Mouse (Mus musculus) testis, adult 2 months (tissue): ENCODE data around the gene Rilp. TPM values are rescaled to one million over a fixed set of nuclear protein-coding genes. Genes with fewer than 3 reads are reported as not detected.
A peak's percentile ranks its signal among the peaks of the same experiment; 100 is the strongest.

ENCODE experiments used
- H3K27ac ChIP-seq: fragments of 200-500 bp; 2 replicates; pipeline ENCODE4 v1.5.1; 2012; ENCODE audit warnings: low read depth, low read length; ENCODE audit not compliant: control insufficient read depth, insufficient read depth
- H3K27me3 ChIP-seq: fragments of 200-500 bp; 2 replicates; pipeline ENCODE4 v1.6.1; 2012; ENCODE audit warnings: mild to moderate bottlenecking, low read length, moderate library complexity; ENCODE audit not compliant: control insufficient read depth, insufficient read depth
- H3K36me3 ChIP-seq: fragments of 200-500 bp; 2 replicates; pipeline ENCODE4 v1.6.1; 2012; ENCODE audit warnings: mild to moderate bottlenecking, low read length; ENCODE audit not compliant: control insufficient read depth, insufficient read depth
- H3K4me1 ChIP-seq: fragments of 200-500 bp; 2 replicates; pipeline ENCODE4 v1.6.1; 2012; ENCODE audit warnings: low read length; ENCODE audit not compliant: control insufficient read depth, insufficient read depth
- H3K4me3 ChIP-seq: fragments of 200-500 bp; 2 replicates; pipeline ENCODE4 v1.5.1; 2012; ENCODE audit warnings: low read depth, mild to moderate bottlenecking, low read length, moderate library complexity, mixed read lengths; ENCODE audit not compliant: control insufficient read depth
- CTCF ChIP-seq: fragments of 200-500 bp; IDR thresholded peaks from 2 replicates; pipeline ENCODE4 v1.5.1; 2012; ENCODE audit warnings: low read depth, mild to moderate bottlenecking, inconsistent platforms, low read length, moderate library complexity; ENCODE audit not compliant: control insufficient read depth, insufficient read depth, insufficient replicate concordance
- POLR2A ChIP-seq: fragments of 200-500 bp; IDR thresholded peaks from 2 replicates; pipeline ENCODE4 v1.6.1; 2012; ENCODE audit warnings: low read depth, mild to moderate bottlenecking, inconsistent platforms, low read length, moderate library complexity; ENCODE audit not compliant: control insufficient read depth
- polyA plus RNA-seq: library from polyadenylated mRNA; depleted of rRNA; stranded (reverse); fragments of >200 nt; gene quantifications from 2 replicates; pipeline ENCODE4 v1.2.3, GENCODE M21; 2012; rRNA removed

Rilp gene
- 0.58 and 0.94 TPM in 2 replicates for polyA plus RNA-seq

DNA sequence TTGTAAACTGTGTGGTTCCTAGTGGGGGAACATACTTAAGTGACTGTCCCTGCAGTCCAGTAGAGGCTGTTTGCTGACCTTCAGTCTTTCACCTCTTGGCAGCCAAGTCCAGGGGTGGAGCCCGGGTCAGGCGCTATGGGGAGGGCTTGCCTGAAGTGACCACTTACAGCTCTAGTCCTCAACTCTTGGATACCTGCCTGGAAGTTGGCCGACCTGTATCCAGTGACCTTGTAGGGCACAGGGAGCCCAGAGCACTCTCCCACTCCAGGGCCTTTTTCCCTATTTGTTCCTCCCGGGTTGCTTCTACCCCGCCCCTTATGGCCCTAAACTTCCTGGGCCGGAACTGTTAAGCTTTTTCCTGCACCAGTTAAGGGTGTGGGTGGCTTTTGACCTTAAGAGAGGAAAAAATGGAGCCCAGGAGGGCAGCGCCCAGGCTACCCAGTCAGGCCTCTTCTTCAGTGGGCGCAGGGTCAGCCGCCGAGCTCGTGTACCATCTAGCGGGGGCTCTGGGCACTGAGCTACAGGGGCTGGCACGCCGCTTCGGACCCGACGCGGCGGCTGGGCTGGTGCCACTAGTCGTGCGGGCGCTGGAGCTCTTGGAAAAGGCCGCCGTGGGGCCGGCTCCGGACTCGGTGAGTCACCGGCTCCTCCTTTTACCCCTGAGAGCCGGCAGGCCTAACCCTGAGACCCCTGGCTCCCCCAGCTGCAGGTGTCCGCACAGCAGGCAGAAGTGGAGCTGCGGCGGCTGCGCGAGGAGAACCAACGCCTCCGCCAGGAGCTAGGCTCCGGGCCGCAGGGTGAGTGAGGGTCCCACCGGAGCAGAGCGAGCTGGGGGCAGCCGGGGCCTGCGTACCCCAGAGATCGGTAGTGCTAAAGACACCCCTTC lies at the start of gene Rilp:
Gene Rilp (plus strand): TSS at position 354 of the 886 bp plus-strand sequence.
- peaks cover 10% of the 10 kb centered on the region for H3K4me1 ChIP-seq
- TF ChIP-seq POLR2A (no peak), CTCF (no peak)
- H3K4me3 ChIP-seq, result peak within 1 kb of the TSS; percentile 80
- H3K36me3 ChIP-seq, result peaks cover 6% of the 10 kb centered on the region
- peak within 1 kb of the TSS; percentile 75 for H3K27ac ChIP-seq
- H3K27me3 ChIP-seq, result no peaks in the 10 kb centered on the region

- H3K4me3 ChIP-seq, result peak overlapping the region; percentile 85
- no peaks in the 10 kb centered on the region for H3K36me3 ChIP-seq
- peak overlapping the region; percentile 95 for H3K27ac ChIP-seq
- H3K27me3 ChIP-seq, result no peaks in the 10 kb centered on the region
- TF ChIP-seq POLR2A (peak; percentile 22; the same call in 1 of the 2 replicates), CTCF (no peak)
- peaks cover 36% of the 10 kb centered on the region for H3K4me1 ChIP-seq
Observed at GRCm38 (mm10) chr11:75460103-75460843, 49.6 kb upstream of the Rilp start.

GRCm38 (mm10) chr11:75460844-75461742 lies 48.8 kb upstream of the Rilp start, which contains the start of gene Tlcd2:
Gene Tlcd2 (plus strand): TSS chr11:75461715.
- H3K4me1 ChIP-seq, result peaks cover 36% of the 10 kb centered on the region
- no peaks in the 10 kb centered on the region for H3K36me3 ChIP-seq
- no peaks in the 10 kb centered on the region for H3K27me3 ChIP-seq
- H3K4me3 ChIP-seq, result peak within 1 kb of the TSS; percentile 85
- peak within 1 kb of the TSS; percentile 95 for H3K27ac ChIP-seq
- peak; percentile 100 for TF ChIP-seq POLR2A
- TF ChIP-seq CTCF, result peak; percentile 21; the same call in 1 of the 2 replicates

GRCm38 (mm10) chr11:75461743-75462252 lies 48.1 kb upstream of the Rilp start:
- no peak for TF ChIP-seq POLR2A
- TF ChIP-seq CTCF, result no peak
- H3K4me1 ChIP-seq, result peaks cover 36% of the 10 kb centered on the region
- H3K27ac ChIP-seq, result peak overlapping the region; percentile 82
- H3K4me3 ChIP-seq, result peak overlapping the region; percentile 85
- no peaks in the 10 kb centered on the region for H3K27me3 ChIP-seq
- no peaks in the 10 kb centered on the region for H3K36me3 ChIP-seq

DNA sequence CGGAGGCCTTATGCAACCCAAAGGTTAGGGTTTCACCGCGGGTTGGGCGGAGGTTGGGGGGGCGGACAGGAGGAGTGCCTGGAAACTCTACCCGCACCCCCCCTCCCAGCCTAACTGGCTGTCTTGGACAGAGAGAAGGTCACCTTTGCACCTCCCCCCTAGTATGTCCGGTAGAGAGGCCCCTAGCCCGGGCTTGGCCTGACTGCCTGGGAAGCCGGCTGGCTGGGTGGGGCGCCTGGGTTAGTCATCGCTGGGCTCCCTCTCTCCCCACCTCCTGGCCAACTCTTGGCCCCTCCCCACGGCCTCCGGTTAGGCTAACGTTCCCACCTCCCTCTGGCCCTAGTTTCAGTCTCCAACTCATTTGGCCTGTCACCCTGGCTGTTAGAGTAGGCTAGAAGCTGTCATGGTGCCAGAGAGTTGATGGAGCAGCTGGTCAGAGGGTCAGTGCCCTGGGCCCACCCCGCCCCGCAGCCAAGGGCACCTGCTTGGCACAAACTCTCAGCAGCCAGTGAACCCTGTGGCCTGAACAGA lies 47.6 kb upstream of the Rilp start:
- H3K4me1 ChIP-seq, result peaks cover 36% of the 10 kb centered on the region
- peak overlapping the region; percentile 82 for H3K27ac ChIP-seq
- H3K36me3 ChIP-seq, result no peaks in the 10 kb centered on the region
- peak; percentile 4; the same call in 1 of the 2 replicates for TF ChIP-seq POLR2A
- TF ChIP-seq CTCF, result no peak
- H3K27me3 ChIP-seq, result no peaks in the 10 kb centered on the region
- H3K4me3 ChIP-seq, result peak overlapping the region; percentile 85

DNA sequence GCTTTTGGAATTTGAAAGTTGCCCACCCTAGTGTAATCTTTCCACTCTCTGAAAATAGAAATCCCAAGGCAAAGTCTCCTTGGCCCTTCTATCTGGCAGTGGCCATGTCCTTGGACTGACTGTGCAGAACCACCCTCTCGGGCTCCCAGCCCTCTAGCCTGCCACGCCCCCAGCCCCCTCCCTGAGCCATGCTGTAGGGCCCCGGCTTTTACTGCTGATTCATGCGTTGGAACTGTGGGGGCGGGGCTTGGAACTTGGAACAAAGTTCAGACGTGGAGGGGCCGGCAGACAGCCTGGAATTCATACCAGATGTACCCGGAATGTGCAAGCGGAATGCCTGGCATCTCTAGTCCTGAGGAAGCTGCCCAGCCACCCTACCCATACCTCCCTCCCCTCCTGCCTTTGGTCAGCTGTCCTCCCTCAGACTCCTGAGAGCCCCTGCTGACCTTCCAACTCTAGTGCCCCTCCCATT lies 47.0 kb upstream of the Rilp start:
- Histone ChIP-seq H3K4me3 (peak overlapping the region; percentile 85), H3K4me1 (peaks cover 38% of the 10 kb centered on the region), H3K27me3 (no peaks in the 10 kb centered on the region), H3K36me3 (no peaks in the 10 kb centered on the region), H3K27ac (peak overlapping the region; percentile 82)
- TF ChIP-seq POLR2A (0 out of 2 replicates have a peak, but pooled peaks have one; percentile 31), CTCF (no peak)
